Mouse (Mus musculus): ENCODE data around the gene Serpina3k.
"Not testable (repeated sequence)": the region's sequence is repeated elsewhere in the genome, so short reads cannot be mapped to it uniquely, and the experiment has no call there.

Serpina3k gene

DNA sequence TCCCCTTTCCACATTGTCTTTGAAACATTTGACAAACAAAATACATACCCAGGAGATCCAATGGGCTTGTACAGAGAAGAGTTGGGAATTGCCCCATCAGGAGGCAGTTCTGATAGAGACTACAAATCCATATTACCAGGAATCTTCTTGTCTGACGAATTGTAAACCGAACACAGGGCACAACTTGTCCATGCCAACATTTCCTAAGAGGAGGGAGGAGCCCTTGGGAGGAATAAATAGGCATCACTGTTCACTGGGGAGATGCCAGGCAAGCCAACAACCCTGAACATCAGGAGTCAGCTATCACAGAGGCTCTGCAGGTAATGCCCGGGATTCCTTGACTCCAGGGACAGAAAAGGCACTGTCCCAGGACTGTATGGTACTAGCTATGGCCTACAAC is at the start of gene Serpina3k, which contains the start of gene Serpina3m:
Gene Serpina3k (plus strand): TSS at position 261 of the 400 bp plus-strand sequence.
Gene Serpina3m (plus strand): TSS at position 261 of the 400 bp plus-strand sequence.
- DNase-seq (ENCODE audit: low spot score in 2 of 2): not testable (repeated sequence)

GRCm38 (mm10) chr12:104289872-104290271 is 48.4 kb upstream of the Serpina3k start:
- no peak for DNase-seq (ENCODE audit: low spot score in 2 of 2)

GRCm38 (mm10) chr12:104293963-104294362 is 44.3 kb upstream of the Serpina3k start:
- no peak for DNase-seq (ENCODE audit: low spot score in 2 of 2)

DNA sequence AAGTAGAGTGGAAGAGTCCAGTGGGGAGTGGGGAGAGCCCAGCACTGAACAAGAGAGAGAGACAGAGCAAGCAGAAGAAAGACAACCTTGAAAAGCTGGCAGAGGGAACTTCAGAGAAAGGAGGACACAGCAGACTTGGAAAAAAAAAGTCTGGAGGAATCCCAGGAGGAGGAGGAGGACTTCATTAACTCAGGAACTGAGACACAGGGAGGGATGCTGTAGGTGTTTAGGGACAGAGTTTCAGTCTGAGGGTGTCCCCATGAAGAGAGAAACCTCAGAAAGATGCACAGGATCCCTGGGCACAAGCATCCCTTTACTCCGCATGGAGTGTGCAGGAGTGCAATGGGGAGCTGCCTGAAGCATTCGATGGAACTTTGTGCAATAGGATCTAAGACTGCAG is 40.2 kb upstream of the Serpina3k start:
- no peak for DNase-seq (ENCODE audit: low spot score in 2 of 2)

DNA sequence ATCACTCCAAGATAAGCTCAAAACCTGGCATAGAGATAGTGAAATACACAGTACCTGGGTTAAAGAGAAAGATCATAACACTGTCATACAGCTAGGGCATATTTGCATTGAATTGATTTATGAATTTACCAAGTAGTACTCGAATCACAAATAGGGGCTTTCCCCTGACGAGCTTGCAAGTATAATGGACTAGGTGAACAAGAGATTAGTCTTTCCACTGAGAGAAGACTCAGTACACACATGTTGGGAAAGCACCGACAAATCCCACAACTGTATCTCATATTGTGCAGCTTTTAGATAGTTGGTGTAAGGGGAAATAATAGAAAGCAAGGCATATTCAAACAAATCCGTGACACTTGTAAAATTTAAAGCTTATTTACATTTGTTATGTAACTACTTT is 32.3 kb upstream of the Serpina3k start:
- DNase-seq (ENCODE audit: low spot score in 2 of 2): no peak

GRCm38 (mm10) chr12:104314253-104314652 is 24.0 kb upstream of the Serpina3k start, which contains the start of gene Serpina3j:
Gene Serpina3j, plus strand, starts transcription at chr12:104314553.
- no peak for DNase-seq (ENCODE audit: low spot score in 2 of 2)

- DNase-seq (ENCODE audit: low spot score in 2 of 2): no peak
These were observed 15.8 kb upstream of the Serpina3k start for GRCm38 (mm10) chr12:104322454-104322853.

DNA sequence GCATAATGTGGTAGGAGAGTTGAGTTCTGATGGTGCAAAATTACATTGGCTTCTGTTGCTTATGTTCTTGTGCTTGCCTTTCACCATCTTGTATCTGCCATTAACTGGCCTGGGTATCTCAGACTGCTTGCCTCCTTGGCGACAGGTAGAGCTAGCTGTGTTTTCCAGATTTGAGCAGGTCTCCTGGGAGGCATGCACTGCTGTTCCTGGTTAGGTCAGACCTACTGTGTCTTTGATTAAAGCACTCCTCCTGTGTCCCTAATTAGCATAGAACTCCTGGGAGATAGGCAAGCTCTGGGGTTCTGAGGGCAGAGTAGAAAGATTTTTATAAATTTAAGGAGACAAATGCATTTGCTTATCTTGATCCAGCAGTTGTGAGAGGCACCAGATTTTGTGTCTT is 6.6 kb upstream of the Serpina3k start:
- DNase-seq (ENCODE audit: low spot score in 2 of 2): no peak

GRCm38 (mm10) chr12:104336873-104337272 is 1.4 kb upstream of the Serpina3k start:
- not testable (repeated sequence) for DNase-seq (ENCODE audit: low spot score in 2 of 2)

- DNase-seq (ENCODE audit: low spot score in 2 of 2): no peak
These were observed 419 bp downstream of the Serpina3k start for GRCm38 (mm10) chr12:104338705-104339104.

DNA sequence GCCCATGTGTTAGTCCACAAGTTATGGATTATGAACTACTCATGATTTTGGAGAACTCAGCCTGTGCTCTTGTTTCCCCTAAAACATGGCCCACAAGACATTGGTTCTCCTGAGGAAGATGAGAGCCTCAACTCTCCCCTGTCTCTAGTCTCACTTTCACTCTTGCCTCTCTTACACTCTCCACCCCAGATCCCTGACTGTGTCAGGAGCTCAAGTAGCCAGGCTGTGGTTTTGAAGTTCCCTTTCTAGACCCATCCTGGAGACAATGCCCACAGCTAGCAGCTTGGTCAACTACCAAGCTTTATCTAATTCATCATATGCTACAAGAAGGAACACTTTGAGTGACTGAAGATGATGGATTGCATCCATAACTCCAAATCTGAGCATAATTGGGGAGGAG is 4.2 kb downstream of the Serpina3k start:
- DNase-seq (ENCODE audit: low spot score in 2 of 2): not testable (repeated sequence)

DNA sequence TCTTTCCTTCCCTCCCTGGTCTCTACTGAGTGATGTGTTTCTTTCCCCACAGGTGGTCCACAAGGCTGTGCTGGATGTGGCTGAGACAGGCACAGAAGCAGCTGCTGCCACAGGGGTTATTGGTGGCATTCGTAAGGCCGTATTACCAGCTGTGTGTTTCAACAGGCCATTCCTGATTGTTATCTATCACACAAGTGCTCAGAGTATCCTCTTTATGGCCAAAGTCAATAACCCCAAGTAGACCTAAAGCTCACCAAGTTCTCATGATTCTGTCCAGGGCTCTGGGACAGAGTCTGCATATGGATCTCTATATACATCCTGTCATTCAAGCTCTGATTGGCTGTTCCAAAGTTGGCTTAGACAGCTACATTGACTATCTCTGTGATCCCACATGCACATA is 6.9 kb downstream of the Serpina3k start:
- DNase-seq (ENCODE audit: low spot score in 2 of 2): no peak

GRCm38 (mm10) chr12:104345707-104346106 is 7.4 kb downstream of the Serpina3k start:
- DNase-seq (ENCODE audit: low spot score in 2 of 2): no peak

DNA sequence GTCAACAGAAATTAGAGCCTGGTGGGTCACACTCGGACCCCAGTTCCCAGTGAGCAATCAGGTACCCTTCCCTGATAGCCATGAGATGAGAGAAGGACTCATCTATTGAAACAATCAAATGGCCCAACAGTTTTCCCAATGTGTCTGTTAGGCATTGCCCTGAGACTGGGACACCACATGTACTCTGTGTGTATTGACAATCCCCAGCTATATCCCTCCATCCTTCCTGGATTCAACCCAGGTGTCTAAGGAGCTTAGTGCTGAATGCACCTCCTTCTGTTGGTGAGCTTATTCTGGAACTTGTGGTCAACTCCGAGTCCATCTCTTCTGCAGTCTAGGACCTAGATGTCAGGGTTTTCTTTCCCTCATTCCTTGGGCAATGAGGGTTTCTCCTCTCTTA is 8.8 kb downstream of the Serpina3k start:
- DNase-seq (ENCODE audit: low spot score in 2 of 2): no peak

DNA sequence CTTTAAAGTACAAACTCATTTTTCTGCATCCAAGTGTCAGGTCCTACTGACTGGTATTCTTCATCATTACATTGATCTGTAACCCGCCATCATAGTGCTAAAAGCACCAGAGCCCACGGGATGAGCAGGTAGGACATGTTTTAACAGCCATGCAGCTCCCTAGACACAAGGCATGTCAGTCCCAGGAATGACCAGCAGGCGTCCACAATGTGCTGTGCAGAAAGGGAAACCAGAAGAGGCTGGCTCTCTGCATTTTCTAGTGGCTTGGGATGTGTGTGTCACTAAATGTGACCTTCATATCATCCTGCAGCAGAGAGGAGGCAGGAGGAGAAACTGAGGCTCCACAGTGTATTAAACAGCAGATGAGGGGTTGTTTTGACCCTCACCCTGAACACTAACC is 13.5 kb downstream of the Serpina3k start:
- peak in 1 of 2 experiments; percentile 17 for DNase-seq (ENCODE audit: low spot score in 2 of 2)

- DNase-seq (ENCODE audit: low spot score in 2 of 2): no peak
These were observed 17.7 kb downstream of the Serpina3k start for GRCm38 (mm10) chr12:104356006-104356405.

DNA sequence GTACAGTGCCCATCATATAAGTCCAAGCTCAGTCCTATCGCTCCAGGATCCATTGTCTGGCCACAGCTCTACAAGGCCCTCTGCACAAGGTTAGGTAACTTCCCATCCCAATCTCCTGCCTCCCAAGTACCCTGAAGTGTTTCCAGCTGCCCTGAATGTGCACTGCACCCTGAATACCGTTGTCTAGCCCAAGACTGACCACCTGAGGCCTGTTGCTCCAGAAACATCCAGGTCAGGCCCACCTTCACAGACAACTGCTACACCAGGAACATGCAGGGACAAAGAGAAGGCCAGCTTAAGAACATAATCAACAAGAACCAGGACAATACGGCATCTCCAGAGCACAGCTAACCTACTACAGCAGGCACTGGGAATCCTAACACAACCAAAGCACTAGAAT is 31.7 kb downstream of the Serpina3k start:
- no peak for DNase-seq (ENCODE audit: low spot score in 2 of 2)

- DNase-seq (ENCODE audit: low spot score in 2 of 2): not testable (repeated sequence)
These were observed 38.9 kb downstream of the Serpina3k start for GRCm38 (mm10) chr12:104377179-104377578.

DNA sequence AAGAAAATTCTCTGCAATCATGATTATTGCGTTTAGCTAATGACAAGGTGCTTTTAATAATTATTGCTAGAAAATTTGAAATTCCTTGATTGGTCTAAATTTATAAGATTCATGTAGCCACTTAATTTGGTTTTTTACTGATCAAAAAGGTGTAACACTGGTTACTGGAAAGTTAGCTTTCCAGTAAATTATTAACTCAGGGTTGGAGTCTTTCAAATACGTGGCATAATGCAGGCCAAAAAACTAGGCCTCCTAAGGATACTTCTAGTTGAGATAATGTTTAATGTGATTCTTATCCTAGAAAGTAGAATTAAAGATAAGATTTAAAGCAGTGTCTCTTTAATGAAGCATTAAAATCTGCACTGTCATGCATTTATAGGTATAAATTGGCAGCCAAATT is 40.1 kb downstream of the Serpina3k start:
- DNase-seq (ENCODE audit: low spot score in 2 of 2): not testable (repeated sequence)

- DNase-seq (ENCODE audit: low spot score in 2 of 2): not testable (repeated sequence)
These were observed 40.5 kb downstream of the Serpina3k start for GRCm38 (mm10) chr12:104378815-104379214.

DNA sequence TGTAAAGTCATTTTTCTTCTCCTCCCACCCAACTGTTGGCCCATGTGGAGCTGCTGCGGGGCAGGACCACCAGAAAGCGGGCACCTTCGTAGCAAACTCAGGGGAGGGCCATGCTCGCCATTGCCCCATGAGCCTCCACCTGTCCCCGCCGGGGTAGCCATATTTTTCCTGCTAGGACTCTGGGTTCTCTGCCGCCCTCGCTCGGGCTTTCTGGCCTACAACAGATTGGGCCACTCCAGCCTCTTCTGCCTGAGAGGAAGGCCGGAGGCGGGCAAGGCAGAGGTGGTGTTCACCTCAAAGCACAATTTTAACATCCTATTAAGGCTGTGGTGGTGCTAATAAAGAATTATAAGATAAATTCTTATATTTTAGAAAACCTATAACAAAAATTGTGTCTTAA is 41.6 kb downstream of the Serpina3k start:
- DNase-seq (ENCODE audit: low spot score in 2 of 2): no peak

DNA sequence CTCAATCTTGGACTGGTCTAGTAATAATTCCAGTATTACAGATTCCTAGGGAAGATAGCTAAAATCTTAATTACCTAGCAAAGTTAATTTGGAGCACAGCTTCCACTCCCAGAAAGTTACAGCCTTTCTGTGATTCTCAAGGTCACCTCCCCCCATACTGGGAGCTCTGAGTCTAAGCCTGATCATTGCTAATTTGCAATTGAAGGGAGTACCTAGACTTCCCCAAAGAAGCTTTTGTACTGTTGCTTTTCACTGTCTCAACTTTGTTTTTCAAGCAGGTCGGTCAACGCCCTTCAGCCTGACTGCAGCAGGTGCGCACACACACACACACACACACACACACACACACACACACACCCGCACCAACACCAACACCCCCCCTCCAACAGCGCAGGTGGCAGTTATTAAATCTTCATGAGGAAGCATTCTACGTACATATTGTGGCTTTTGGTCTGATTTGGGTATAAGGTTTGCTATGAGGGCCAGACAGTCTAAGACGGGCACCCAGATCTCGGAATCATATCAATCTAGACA is 42.9 kb downstream of the Serpina3k start:
- not testable (repeated sequence) for DNase-seq (ENCODE audit: low spot score in 2 of 2)

DNA sequence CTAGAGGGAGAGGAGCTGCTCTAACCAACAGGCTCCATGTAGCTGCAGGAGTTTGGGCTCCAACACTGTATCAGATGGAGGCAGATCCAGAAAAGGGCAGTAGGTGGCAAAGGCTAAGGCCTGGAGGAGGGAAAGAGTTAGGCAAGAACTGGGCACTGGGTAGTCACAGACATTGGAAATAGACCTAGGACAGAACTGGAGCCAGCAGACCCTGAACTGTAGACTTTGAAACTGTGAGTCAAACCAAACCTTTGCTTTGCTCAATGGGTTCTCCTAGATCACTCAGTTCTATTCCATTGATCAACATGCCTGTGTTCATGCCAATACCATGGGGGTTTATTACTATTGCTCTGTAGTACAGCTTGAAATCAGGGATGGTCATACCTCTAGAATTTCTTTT is 47.7 kb downstream of the Serpina3k start:
- not testable (repeated sequence) for DNase-seq (ENCODE audit: low spot score in 2 of 2)

- DNase-seq (ENCODE audit: low spot score in 2 of 2): not testable (repeated sequence)
These were observed 48.6 kb downstream of the Serpina3k start for GRCm38 (mm10) chr12:104386878-104387277.
